Mouse (Mus musculus) skeletal muscle tissue, postnatal 0 days (tissue): ENCODE results near the gene Rapgef1. TPM values are rescaled to one million over a fixed set of nuclear protein-coding genes. Genes with fewer than 3 reads are reported as not detected.

Experiments used
- polyA plus RNA-seq: library from polyadenylated mRNA; unstranded; fragments of >200 nt; fragmentation: Nextera tagmentation; extraction: Ambion mirVana; gene quantifications from 2 replicates; pipeline ENCODE4 v1.2.1, GENCODE M21; 2015

Rapgef1 gene
- 14.8 and 15.9 TPM in 2 replicates for polyA plus RNA-seq

GRCm38 (mm10) chr2:29619484-29620300, at the start of gene Rapgef1:
TSS of gene Rapgef1 (plus strand) at chr2:29619720.

GRCm38 (mm10) chr2:29751497-29751896, 132.0 kb downstream of the Rapgef1 start, which contains the start of gene Gm13420:
TSS of gene Gm13420 (minus strand) at chr2:29751685.

GRCm38 (mm10) chr2:29787104-29787917, 167.8 kb downstream of the Rapgef1 start, which contains the start of gene Coq4:
TSS of gene Coq4 (plus strand) at chr2:29787493.

GRCm38 (mm10) chr2:29787937-29788681, 168.6 kb downstream of the Rapgef1 start, which contains the start of gene Trub2:
TSS of gene Trub2 (minus strand) at chr2:29788502.

Other genes with a start within 250 kb of the Rapgef1 start
- gene Gm13420, start 132.0 kb downstream of the Rapgef1 start, polyA plus RNA-seq, result not detected in 2 replicates
- not detected in 2 replicates for gene Gm13547, start 139.6 kb downstream of the Rapgef1 start, polyA plus RNA-seq
- 7.7 and 10.6 TPM in 2 replicates for gene Coq4, start 167.8 kb downstream of the Rapgef1 start, polyA plus RNA-seq
- 15.9 and 16.0 TPM in 2 replicates for gene Trub2, start 168.8 kb downstream of the Rapgef1 start, polyA plus RNA-seq
- 5.2 and 6.6 TPM in 2 replicates for gene Slc27a4, start 182.9 kb downstream of the Rapgef1 start, polyA plus RNA-seq
- gene Urm1, start 200.4 kb downstream of the Rapgef1 start, polyA plus RNA-seq, result 15.4 and 17.0 TPM in 2 replicates
- 15.9 and 20.9 TPM in 2 replicates for gene Cercam, start 249.4 kb downstream of the Rapgef1 start, polyA plus RNA-seq